Mouse (Mus musculus) mesoderm, embryonic 11.5 days (tissue): ENCODE data around the gene Wfdc16.
"Not testable (repeated sequence)": the region's sequence is repeated elsewhere in the genome, so short reads cannot be mapped to it uniquely, and the experiment has no call there.

Source experiments
- DNase-seq: peaks from one replicate; pipeline ENCODE4 v3.0.0-alpha.2; 2012; ENCODE audit warnings: low read depth, low spot score

The Wfdc16 gene

DNA sequence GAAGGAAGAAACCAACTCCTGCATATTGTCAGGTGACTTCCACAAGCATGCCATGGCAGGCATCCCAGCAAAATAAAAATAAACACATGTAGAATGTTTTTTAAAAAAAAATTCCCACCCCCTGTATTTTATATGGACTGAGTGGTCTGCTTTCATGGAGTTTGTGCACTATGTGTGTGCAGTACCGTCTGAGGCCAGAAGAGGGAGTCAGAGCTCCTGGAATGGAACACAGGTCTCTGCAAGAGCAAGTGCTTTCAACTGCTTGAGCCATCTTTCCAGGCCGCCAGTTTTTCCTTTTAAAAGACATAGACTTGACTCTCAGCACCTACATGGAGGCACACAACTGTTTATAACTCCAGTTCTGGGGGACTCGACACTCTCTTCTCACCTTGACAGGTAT, 35.1 kb downstream of the Wfdc16 start:
- no peak for DNase-seq

DNA sequence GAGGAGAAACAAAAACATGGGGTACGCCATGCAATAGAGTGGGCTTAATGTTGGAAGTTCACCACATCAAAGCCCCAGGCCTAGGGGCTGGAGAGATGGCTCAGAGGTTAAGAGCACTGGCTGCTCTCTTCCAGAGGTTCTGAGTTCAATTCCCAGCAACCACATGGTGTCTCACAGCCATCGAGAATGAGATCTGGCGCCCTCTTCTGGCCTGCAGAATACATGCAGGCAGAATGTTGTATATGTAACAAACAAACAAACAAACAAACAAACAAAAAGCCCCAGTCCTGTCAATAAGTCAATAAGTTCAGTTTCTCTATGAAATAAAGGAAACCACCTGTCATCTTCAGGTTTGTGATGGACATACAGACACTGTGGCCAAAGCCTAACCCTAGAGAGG, 38.4 kb downstream of the Wfdc16 start:
- no peak for DNase-seq

DNA sequence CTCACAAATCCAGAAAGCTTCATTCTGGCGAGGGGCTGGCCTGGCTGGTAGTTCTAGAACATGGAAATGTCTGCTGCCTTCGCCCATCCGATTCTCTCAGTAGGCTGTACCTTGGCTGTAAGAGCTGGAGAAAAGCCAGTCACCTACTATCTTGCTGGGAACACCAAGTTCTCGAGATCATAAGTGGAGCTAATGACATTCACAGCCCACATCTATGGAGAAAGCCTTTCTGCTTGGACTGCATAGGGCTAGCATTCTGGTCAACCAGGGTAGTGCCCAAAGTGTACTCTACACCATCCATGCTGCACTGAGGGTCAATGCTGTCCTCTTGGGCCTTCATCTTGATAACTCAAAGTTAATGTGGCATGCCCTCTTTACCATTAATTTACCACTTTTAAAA, 45.1 kb downstream of the Wfdc16 start, which contains the start of gene Eppin:
Gene Eppin (minus strand): TSS at position 101 of the 400 bp plus-strand sequence.
- DNase-seq: no peak

DNA sequence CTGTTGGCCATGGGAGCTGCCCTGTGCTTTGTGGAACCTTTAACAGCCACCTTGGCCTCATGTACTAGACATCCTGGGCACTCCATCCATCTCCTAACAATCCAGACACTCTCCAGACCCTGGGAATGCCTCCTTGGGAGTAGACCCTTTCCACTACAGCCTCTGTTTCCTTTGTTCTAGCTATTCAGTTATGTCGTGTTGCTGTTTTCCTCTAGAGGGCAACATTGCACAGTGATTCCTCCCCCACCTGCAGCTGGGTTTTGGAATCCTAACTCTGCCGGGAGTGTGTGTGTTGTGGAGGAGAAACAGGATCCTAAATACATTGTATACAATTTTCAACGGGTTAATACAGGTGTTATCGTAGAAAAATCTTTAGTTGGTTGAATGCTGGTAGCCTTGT, 46.6 kb downstream of the Wfdc16 start:
- peak; percentile 75 for DNase-seq

DNA sequence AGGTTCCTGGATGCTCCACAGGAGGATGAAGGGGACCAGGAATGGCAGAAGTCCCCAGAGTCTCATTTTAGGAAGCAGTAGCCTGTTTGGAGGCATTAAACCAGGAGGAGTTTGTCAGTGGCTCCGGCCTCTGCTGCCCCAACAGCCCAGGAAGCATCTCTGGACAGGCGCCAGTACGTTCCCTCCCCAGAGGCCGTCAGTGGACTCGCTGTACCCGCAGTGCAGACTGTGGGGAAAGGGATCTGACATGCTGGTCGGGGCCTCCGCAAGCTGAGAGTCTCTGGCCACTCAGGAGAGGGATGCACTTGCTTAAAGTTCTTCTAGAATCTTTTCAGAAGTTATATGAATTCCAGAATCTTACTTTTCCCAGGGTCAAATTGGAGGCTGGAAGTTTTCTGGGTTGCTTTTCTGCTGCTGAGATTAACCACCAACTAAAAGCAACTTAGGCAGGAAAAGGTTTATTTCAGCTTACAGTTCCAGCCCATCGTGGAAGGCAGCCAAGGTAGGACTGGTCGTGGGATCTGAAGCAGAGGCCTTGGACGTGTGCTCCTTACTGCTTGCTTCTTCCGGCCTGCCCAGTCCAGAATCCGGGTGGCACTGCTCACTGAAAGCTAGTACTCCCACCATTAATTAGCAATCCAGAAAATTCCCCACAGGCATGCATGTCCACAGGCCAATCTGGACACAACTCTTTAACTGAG, 53.4 kb downstream of the Wfdc16 start, which contains the start of gene Wfdc6a:
Gene Wfdc6a (minus strand): TSS at position 423 of the 701 bp plus-strand sequence.
- not testable (repeated sequence) for DNase-seq
